Mouse (Mus musculus) midbrain, embryonic 12.5 days (tissue): ENCODE results near the gene Pls3. TPM values are rescaled to one million over a fixed set of nuclear protein-coding genes. Genes with fewer than 3 reads are reported as not detected.

ENCODE experiments used
- ATAC-seq: fragments of 200-750 bp; cut with Nextera tagmentation; 2 replicates; pipeline ENCODE4 v1.8.0; 2017; ENCODE audit warnings: low read depth, moderate TSS enrichment, moderate library complexity; ENCODE audit not compliant: low FRiP score
- H3K27ac ChIP-seq: fragments of 300-500 bp; sonication (generic); replicated peaks from 2 replicates; pipeline ENCODE4 v1.5.1; 2016; ENCODE audit warnings: mild to moderate bottlenecking
- H3K27me3 ChIP-seq: fragments of 300-500 bp; sonication (generic); 2 replicates; pipeline ENCODE4 v1.6.1; 2016; ENCODE audit warnings: mild to moderate bottlenecking
- H3K36me3 ChIP-seq: fragments of 300-500 bp; sonication (generic); 2 replicates; pipeline ENCODE4 v1.6.1; 2016
- H3K4me1 ChIP-seq: fragments of 300-500 bp; sonication (generic); 2 replicates; pipeline ENCODE4 v1.6.1; 2016
- H3K4me2 ChIP-seq: fragments of 300-500 bp; sonication (generic); replicated peaks from 2 replicates; pipeline ENCODE4 v1.6.1; 2016; ENCODE audit warnings: mild to moderate bottlenecking, moderate library complexity
- H3K4me3 ChIP-seq: fragments of 300-500 bp; sonication (generic); 2 replicates; pipeline ENCODE4 v1.5.1; 2016; ENCODE audit warnings: mild to moderate bottlenecking
- H3K9ac ChIP-seq: fragments of 300-500 bp; sonication (generic); replicated peaks from 2 replicates; pipeline ENCODE4 v1.6.1; 2016; ENCODE audit warnings: mild to moderate bottlenecking, moderate library complexity
- H3K9me3 ChIP-seq: fragments of 300-500 bp; sonication (generic); 2 replicates; pipeline ENCODE4 v1.6.1; 2016; ENCODE audit warnings: mild to moderate bottlenecking
- WGBS: fragments of 180-500 bp; shearing (Covaris S2); methylation state at CpG from one replicate; pipeline ENCODE4 v1.1.7; 2016; 5-methylcytosine and 5-hydroxymethylcytosine counted together
- polyA plus RNA-seq: library from polyadenylated mRNA; unstranded; fragments of >200 nt; fragmentation: Nextera tagmentation; extraction: Ambion mirVana; gene quantifications from 2 replicates; pipeline ENCODE4 v1.2.1, GENCODE M21; 2016

The Pls3 gene
- polyA plus RNA-seq, 1 experiment from 2014 or later = 64.8 TPM

DNA sequence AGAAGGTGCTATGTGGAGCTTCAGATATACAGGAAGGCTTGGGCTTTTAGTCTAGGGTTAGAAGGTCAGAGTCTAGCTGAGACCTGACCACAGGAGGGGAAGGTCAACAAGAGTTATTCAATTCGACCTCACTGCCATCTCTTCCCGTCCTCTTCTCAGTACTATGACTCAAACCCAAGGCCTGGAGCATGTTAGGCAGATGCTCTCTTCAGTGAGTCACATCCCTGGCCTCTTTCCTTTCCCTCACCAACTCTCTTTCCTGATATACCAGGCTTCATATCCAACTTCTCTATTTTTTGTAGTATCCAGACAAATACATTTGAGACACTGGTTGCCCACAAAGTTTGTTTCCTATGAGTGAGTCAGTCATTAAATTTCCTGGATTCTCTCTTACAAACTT is 40.1 kb downstream of the Pls3 start:
- no peak overlapping the region for H3K4me2 ChIP-seq
- no peak overlapping the region for H3K27ac ChIP-seq
- H3K4me1 ChIP-seq = no peaks in the 10 kb centered on the region
- no peaks in the 10 kb centered on the region for H3K36me3 ChIP-seq
- H3K27me3 ChIP-seq = no peaks in the 10 kb centered on the region
- H3K4me3 ChIP-seq = no peak overlapping the region
- ATAC-seq = no peak
- H3K9me3 ChIP-seq = no peaks in the 10 kb centered on the region
- H3K9ac ChIP-seq = no peak overlapping the region
- 56% methylated on average over 2 of the region's 2 CpGs for WGBS

DNA sequence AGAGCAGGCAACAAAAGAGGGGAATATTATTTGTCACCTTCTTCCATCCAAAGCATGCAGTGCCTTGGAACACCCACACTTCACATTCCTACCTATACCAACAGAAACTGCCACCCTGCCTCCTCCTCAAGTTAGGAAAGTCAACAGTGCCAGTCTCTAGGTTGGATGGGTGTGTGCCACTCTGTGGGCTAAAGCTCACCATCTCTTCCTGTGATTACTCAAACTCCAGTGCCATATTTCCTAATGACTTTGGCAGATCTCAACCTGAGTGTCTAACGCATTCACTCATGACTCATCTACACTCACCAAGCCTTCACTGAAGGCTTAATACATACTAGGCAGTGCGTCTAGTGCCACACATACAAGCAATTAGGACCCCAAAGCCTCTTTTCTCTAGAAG is 40.7 kb downstream of the Pls3 start:
- 92% methylated on average over 2 of the region's 2 CpGs for WGBS
- H3K4me2 ChIP-seq = no peak overlapping the region
- H3K9me3 ChIP-seq = no peaks in the 10 kb centered on the region
- ATAC-seq = no peak
- H3K27ac ChIP-seq = no peak overlapping the region
- H3K4me1 ChIP-seq = no peaks in the 10 kb centered on the region
- no peak overlapping the region for H3K9ac ChIP-seq
- no peaks in the 10 kb centered on the region for H3K27me3 ChIP-seq
- H3K36me3 ChIP-seq = no peaks in the 10 kb centered on the region
- no peak overlapping the region for H3K4me3 ChIP-seq

DNA sequence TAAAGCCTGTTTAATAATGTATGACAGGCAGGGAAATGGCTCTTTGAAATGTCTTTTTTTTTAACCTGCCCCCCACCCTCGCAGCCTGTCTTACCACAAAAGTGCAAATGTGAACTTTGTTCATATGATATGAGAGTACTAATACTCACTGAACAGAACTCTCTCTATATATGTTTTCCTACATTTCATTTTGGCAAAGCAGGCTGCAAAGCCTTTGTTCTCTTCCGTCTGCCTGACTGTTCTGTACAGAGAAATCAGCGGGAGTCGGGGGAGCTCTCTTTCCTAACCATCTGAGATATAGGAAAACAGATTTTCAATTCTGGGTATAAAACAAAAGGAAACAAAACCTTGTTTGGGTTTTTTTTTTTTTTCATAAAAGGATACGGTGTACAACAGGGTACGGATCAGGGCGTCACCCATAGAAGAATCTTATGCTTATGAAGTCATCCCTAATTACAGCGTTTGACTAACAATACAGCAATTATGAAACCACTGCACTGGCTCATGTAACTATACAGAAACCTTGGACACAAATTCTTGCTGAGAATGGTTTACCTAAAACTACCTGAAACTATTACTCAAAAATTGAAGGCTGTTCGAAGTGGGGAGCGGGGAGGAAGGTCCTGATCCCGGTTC is 41.9 kb downstream of the Pls3 start:
- no peak overlapping the region for H3K9ac ChIP-seq
- H3K27ac ChIP-seq = no peak overlapping the region
- WGBS = 72% methylated on average over 11 of the region's 11 CpGs
- H3K27me3 ChIP-seq = no peaks in the 10 kb centered on the region
- no peak for ATAC-seq
- H3K4me3 ChIP-seq = no peak overlapping the region
- H3K4me1 ChIP-seq = no peaks in the 10 kb centered on the region
- no peaks in the 10 kb centered on the region for H3K36me3 ChIP-seq
- no peak overlapping the region for H3K4me2 ChIP-seq
- H3K9me3 ChIP-seq = no peaks in the 10 kb centered on the region

DNA sequence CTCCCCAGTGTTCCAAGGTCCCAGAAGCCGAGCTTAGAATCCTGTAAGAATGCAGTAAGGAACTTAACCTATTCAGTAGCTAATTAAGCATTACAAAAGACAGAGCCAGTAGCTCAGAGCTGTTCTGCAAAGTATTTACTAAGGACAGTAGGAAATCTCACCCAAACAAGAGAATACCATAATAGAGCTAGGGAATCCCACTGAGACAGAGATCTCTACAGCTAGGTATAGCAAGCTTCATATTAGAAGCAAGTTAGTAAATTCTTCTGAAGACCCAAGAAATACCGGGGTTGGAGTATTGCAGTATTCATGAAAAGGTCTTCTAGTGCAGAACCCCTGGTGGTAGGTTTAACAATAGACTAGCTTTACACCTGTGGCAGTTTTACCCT is 45.1 kb downstream of the Pls3 start:
- 29% methylated on average over 2 of the region's 2 CpGs for WGBS
- ATAC-seq = no peak
- H3K27me3 ChIP-seq = no peaks in the 10 kb centered on the region

DNA sequence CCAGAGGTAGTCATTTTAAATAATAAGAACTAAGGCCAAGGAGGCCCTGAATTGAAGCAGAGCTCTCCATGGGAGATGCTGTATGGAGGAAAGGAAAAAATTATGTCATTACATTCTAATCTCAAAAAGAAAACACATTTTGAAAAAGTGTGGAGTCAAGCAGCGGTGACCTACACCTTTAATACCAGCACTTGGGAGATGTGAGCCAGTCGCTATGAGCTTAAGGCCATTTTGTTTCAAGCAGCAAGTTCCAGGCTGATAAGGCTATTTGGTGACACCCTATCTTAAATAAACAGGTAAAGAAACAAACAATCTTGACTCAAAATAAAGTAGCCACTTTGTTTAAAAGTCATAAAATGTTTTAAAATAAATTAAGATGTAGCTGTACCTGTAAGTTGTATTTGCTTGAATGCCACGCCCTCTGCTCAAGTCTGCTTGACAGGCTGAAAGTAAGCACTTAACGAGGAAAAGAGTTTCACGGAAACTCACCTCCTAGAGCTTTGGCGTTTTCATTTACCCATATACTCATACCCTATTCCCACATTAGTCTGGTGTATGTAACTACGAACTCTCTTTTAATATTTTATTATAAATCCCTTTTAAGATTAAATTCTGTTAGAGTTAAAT is 45.6 kb downstream of the Pls3 start:
- Histone ChIP-seq H3K4me2 (no peak overlapping the region), H3K4me1 (no peaks in the 10 kb centered on the region), H3K36me3 (no peaks in the 10 kb centered on the region), H3K9ac (no peak overlapping the region), H3K9me3 (no peaks in the 10 kb centered on the region), H3K4me3 (no peak overlapping the region), H3K27ac (no peak overlapping the region), H3K27me3 (no peaks in the 10 kb centered on the region)
- ATAC-seq = no peak
- WGBS = 53% methylated on average over 7 of the region's 7 CpGs

More for the DNA sequence above, 45.1 kb downstream of the Pls3 start:
- Histone ChIP-seq H3K4me3 (no peak overlapping the region), H3K36me3 (no peaks in the 10 kb centered on the region), H3K9ac (no peak overlapping the region), H3K4me2 (no peak overlapping the region), H3K27ac (no peak overlapping the region), H3K4me1 (no peaks in the 10 kb centered on the region), H3K9me3 (no peaks in the 10 kb centered on the region)

DNA sequence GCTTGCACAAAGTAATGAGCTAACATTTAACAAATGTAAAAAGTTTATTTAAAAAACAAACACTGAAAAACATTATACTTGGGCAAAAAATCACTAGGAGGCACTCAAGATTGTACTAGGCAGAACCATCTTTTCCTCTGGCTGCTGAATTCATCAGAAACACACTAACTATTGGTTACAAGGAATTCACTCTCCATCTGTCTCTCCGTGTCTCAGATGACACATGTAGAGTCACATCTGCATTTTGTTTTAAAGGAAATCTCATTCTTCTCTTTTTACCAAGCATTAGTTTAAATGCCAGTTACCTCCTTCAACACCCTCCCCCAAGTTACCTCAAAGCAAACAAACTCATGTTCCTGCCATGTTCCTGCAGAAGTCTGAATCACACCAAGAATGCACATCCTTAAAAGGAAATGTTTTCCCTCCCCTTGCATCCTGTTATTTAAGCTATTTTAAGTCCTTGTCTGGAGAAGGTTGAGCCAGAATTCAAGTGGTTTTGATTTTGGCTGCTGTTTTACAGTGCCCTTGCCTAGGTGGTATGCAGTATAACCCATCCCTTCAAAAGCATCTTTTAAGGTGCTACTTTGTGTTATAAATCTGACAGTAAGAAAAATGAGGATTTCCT is 56.2 kb downstream of the Pls3 start:
- H3K27me3 ChIP-seq = no peaks in the 10 kb centered on the region
- H3K36me3 ChIP-seq = no peaks in the 10 kb centered on the region
- ATAC-seq = no peak
- no peaks in the 10 kb centered on the region for H3K4me1 ChIP-seq
- H3K9ac ChIP-seq = no peak overlapping the region
- 65% methylated on average over 1 of the region's 1 CpGs for WGBS
- no peak overlapping the region for H3K4me2 ChIP-seq
- H3K27ac ChIP-seq = no peak overlapping the region
- H3K4me3 ChIP-seq = no peak overlapping the region
- no peaks in the 10 kb centered on the region for H3K9me3 ChIP-seq

DNA sequence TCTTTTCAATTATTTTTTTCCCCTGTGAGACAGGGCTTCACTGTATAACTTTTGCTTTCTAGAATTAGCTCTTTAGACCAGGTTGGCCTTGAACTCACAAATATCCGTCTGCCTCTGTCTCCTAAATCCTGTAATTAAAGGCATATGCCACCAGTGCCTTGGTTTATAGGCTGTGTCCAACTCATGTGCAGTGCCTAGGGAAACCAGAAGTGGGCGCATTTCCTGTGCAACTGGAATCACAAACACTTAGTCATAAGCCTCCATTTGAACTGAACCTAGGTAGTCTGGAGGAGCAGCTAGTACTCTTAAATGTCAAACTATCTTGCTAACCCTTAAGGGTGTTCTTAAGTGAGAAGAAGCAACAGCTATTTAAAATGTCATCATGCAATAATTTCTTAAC is 60.0 kb downstream of the Pls3 start:
- H3K9me3 ChIP-seq = no peaks in the 10 kb centered on the region
- no peak for ATAC-seq
- no peak overlapping the region for H3K4me2 ChIP-seq
- no peak overlapping the region for H3K9ac ChIP-seq
- 76% methylated on average over 2 of the region's 2 CpGs for WGBS
- H3K27ac ChIP-seq = no peak overlapping the region
- H3K4me3 ChIP-seq = no peak overlapping the region
- no peaks in the 10 kb centered on the region for H3K27me3 ChIP-seq
- no peaks in the 10 kb centered on the region for H3K36me3 ChIP-seq
- H3K4me1 ChIP-seq = no peaks in the 10 kb centered on the region

DNA sequence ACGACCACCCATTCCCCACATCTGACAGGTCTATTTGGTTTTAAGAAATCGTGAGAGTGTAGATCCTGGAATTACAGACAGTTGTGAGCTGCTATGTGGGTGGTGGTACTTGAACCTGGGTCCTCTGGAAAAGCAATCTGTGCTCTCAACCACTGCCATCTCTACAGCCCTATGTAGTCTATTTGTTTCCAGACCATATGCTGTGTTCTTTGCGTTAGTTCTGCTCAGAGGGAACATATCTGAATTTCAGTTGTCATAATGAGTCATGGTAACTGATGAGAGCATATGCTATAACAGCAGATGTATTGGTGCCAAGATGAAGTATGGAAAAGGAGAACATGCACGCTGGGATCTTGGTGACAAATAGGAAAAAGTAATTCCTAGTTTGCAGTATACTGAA is 60.9 kb downstream of the Pls3 start:
- Histone ChIP-seq H3K4me2 (no peak overlapping the region), H3K27ac (no peak overlapping the region), H3K36me3 (no peaks in the 10 kb centered on the region), H3K9me3 (no peaks in the 10 kb centered on the region), H3K27me3 (no peaks in the 10 kb centered on the region), H3K4me1 (no peaks in the 10 kb centered on the region), H3K9ac (no peak overlapping the region), H3K4me3 (no peak overlapping the region)
- ATAC-seq = no peak
- WGBS = 85% methylated on average over 4 of the region's 4 CpGs

DNA sequence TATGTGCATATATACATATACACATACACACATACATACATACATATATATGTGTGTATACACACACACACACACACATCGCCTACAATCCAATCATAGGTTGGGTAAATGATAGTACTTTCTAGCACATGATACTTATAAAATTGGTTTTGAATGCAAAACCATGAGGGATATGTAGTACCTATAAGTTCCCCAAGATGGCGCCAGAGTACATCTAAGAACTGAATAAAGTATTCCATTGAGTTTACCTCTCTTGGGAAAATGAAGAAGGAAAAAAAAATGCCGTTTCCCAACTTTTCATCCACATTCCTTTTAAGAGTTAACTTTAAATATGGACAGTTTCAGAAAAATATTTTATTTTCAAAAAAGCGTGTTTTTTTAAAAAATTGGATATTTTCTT is 78.4 kb downstream of the Pls3 start:
- H3K4me3 ChIP-seq = no peak overlapping the region
- H3K9me3 ChIP-seq = no peaks in the 10 kb centered on the region
- H3K9ac ChIP-seq = no peak overlapping the region
- ATAC-seq = no peak
- 32% methylated on average over 4 of the region's 4 CpGs for WGBS
- H3K4me2 ChIP-seq = no peak overlapping the region
- H3K36me3 ChIP-seq = peaks cover 2% of the 10 kb centered on the region; the same call in 1 of the 2 replicates
- no peaks in the 10 kb centered on the region for H3K27me3 ChIP-seq
- no peaks in the 10 kb centered on the region for H3K4me1 ChIP-seq
- no peak overlapping the region for H3K27ac ChIP-seq

DNA sequence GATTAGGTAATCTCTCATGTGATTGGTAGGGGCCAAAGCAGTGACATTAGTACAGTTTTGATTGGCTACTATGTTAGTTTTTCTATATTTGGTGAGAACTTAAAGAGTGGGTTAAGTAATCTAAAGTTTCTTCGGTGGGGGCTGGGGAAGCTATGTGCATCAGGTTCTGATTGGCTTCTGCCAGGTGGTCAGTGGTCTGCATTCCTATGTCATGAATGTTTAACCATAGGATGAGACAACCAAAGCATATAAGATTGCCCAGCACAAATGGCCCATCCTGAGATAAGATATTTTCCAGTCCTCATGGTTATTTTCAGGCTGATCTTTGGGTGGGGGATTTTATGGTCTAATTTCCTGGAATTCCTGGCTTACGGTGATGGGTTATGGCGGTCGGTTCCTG is 95.2 kb downstream of the Pls3 start:
- H3K9ac ChIP-seq = no peak overlapping the region
- no peaks in the 10 kb centered on the region for H3K27me3 ChIP-seq
- no peaks in the 10 kb centered on the region for H3K4me1 ChIP-seq
- H3K4me2 ChIP-seq = no peak overlapping the region
- H3K9me3 ChIP-seq = no peaks in the 10 kb centered on the region
- H3K36me3 ChIP-seq = no peaks in the 10 kb centered on the region
- no peak for ATAC-seq
- no peak overlapping the region for H3K27ac ChIP-seq
- 89% methylated on average over 4 of the region's 4 CpGs for WGBS
- no peak overlapping the region for H3K4me3 ChIP-seq

DNA sequence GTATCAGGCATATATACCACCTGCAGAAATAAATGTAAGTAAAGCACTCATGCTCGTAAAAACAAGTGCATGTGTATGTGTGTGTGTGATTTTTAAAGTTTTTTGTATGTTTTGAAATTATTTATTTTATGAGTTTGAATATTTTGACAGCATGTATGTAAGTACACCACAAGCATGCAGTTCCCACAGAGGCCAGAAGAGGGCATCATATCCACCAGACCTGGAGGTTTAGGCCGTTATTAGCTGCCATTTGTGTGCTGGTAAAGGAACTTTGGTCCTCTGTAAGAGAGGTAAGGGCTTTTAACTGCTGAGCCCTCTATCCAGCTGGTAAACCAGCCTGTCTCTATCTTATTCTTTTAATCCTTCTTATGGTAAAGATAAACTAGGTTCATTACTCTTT is 97.5 kb downstream of the Pls3 start:
- Histone ChIP-seq H3K4me3 (no peak overlapping the region), H3K27me3 (no peaks in the 10 kb centered on the region), H3K36me3 (no peaks in the 10 kb centered on the region), H3K9me3 (no peaks in the 10 kb centered on the region), H3K4me1 (no peaks in the 10 kb centered on the region), H3K9ac (no peak overlapping the region), H3K27ac (no peak overlapping the region), H3K4me2 (no peak overlapping the region)
- ATAC-seq = no peak
- 81% methylated on average over 2 of the region's 2 CpGs for WGBS

DNA sequence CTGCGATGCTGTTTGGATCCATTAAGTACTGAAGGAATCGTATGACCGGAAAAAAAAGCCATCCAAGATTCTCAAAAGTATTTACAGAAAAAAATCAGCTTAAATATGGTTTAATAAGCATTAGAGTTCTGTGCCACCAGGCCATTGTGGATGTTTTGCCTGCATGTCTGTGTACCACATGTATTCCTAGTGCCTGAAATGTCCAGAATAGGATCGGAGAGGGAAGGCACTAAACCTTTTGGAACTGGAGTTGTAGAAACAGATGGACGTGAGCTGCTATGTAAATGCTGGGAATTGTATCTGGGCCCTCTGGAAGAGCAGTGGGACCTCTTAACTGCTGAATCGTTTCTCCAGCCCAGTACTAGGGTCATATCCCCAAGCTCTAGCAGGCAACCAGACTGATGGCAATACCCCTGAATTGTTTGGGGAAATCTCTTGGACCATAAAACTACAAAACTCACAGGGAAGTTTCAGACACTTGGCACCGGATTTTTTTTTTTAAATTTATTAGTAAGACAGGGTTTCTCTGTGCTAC is 110.1 kb downstream of the Pls3 start:
- Histone ChIP-seq H3K27me3 (no peaks in the 10 kb centered on the region), H3K27ac (peak overlapping the region; percentile 81), H3K36me3 (no peaks in the 10 kb centered on the region), H3K9me3 (no peaks in the 10 kb centered on the region), H3K4me1 (0 out of 2 replicates have a peak, but pooled peaks cover 4% of the 10 kb centered on the region), H3K9ac (0 out of 2 replicates have a peak overlapping the region, but pooled peaks have one; percentile 20), H3K4me2 (peak overlapping the region; percentile 51), H3K4me3 (peak overlapping the region; percentile 49)
- WGBS = 37% methylated on average over 7 of the region's 7 CpGs
- ATAC-seq = peak; percentile 50
